In genomic region chr9:29217951-29218350, GRCm38 (mm10) we compare ENCODE assay signal across 23 mouse cellular contexts.
A peak's percentile ranks its signal among the peaks of the same experiment; 100 is the strongest.
DNase-seq lines count a peak whose midpoint lies in the region; ATAC-seq and TF ChIP-seq lines count a peak whose summit lies in the region.
"Had no signal": no experiment of that assay in that cellular context is flagged by ENCODE, and none has a peak within 500 bp of the region (broad histone marks: within the 10 kb centered on the region; RNA-seq: fewer than 3 reads in every experiment).

No protein-coding gene starts in this region.

- no peak for TF ChIP-seq CTCF in hindbrain, postnatal 0 days (IDR thresholded peaks at IDR 0.05; ENCODE audit: low read depth)

- H3K36me3 ChIP-seq in hindbrain, postnatal 0 days (ENCODE audit: insufficient read depth, low read length) = no peaks in the 10 kb centered on the region
- H3K36me3 ChIP-seq in hindbrain, embryonic 10.5 days = no peaks in the 10 kb centered on the region
- no peaks in the 10 kb centered on the region for H3K36me3 ChIP-seq in liver, embryonic 12.5 days
- H3K36me3 ChIP-seq in kidney, embryonic 16.5 days (ENCODE audit: insufficient read depth, low read length) = no peaks in the 10 kb centered on the region
- H3K36me3 ChIP-seq: embryonic facial prominence, embryonic 10.5 days; forebrain, embryonic 15.5 days; heart, embryonic 13.5 days had no signal

- DNase-seq in adrenal gland, adult 2 months = peak; percentile 63
- no peak for DNase-seq in adrenal gland, adult 18-20 months (ENCODE audit: low spot score in 2 of 2)
- peak; percentile 21 for DNase-seq in hindbrain, postnatal 0 days (ENCODE audit: low spot score)
- DNase-seq in hindbrain, embryonic 10.5 days (ENCODE audit: low spot score) = no peak
- DNase-seq in adrenal gland, postnatal 25 days = peak; percentile 10
- DNase-seq in cerebellum, postnatal 25 days = peak; percentile 64 to 69
- DNase-seq: gastrocnemius, postnatal 14 days; heart, adult 11 months; kidney, adult 8-10 months; kidney, postnatal 14 days; layer of hippocampus, postnatal 36 days; lung, embryonic 14.5 days; midbrain, embryonic 14.5 days; right cerebral cortex, postnatal 25 days; thymus, postnatal 14 days had no signal

- H3K4me2 ChIP-seq in hindbrain, postnatal 0 days (ENCODE audit: low read depth, low read length) = no peak overlapping the region
- no peak overlapping the region for H3K4me2 ChIP-seq in liver, embryonic 12.5 days
- H3K4me2 ChIP-seq in kidney, embryonic 16.5 days (replicated peaks; ENCODE audit: low read depth, low read length) = no peak overlapping the region
- H3K4me2 ChIP-seq: forebrain, embryonic 15.5 days; heart, embryonic 13.5 days; hindbrain, embryonic 14.5 days; lung, embryonic 14.5 days had no signal

- H3K27me3 ChIP-seq in hindbrain, postnatal 0 days (ENCODE audit: insufficient read depth, low read length) = no peaks in the 10 kb centered on the region
- H3K27me3 ChIP-seq in hindbrain, embryonic 10.5 days (ENCODE audit: insufficient read depth, poor library complexity, severe bottlenecking) = no peaks in the 10 kb centered on the region
- no peaks in the 10 kb centered on the region for H3K27me3 ChIP-seq in liver, embryonic 12.5 days (replicated peaks)
- no peaks in the 10 kb centered on the region for H3K27me3 ChIP-seq in kidney, embryonic 16.5 days (ENCODE audit: insufficient read depth, low read length)
- H3K27me3 ChIP-seq: forebrain, embryonic 15.5 days; heart, embryonic 13.5 days had no signal

- peaks cover 13% of the 10 kb centered on the region for H3K4me1 ChIP-seq in hindbrain, postnatal 0 days (ENCODE audit: insufficient read depth, low read length)
- H3K4me1 ChIP-seq in hindbrain, embryonic 10.5 days (replicated peaks) = peaks cover 15% of the 10 kb centered on the region
- no peaks in the 10 kb centered on the region for H3K4me1 ChIP-seq in liver, embryonic 12.5 days
- no peaks in the 10 kb centered on the region for H3K4me1 ChIP-seq in kidney, embryonic 16.5 days (ENCODE audit: insufficient read depth, low read length)

- H3K9ac ChIP-seq in hindbrain, postnatal 0 days (replicated peaks; ENCODE audit: low read length) = no peak overlapping the region
- no peak overlapping the region for H3K9ac ChIP-seq in liver, embryonic 12.5 days
- no peak overlapping the region for H3K9ac ChIP-seq in kidney, embryonic 16.5 days (replicated peaks; ENCODE audit: low read length)
- H3K9ac ChIP-seq: forebrain, embryonic 15.5 days; heart, embryonic 13.5 days; hindbrain, embryonic 14.5 days; liver, embryonic 14.5 days; lung, embryonic 14.5 days had no signal

- WGBS in hindbrain, postnatal 0 days = 69% methylated on average over 7 of the region's 7 CpGs
- WGBS in hindbrain, embryonic 10.5 days = 84% methylated on average over 7 of the region's 7 CpGs
- WGBS in liver, embryonic 12.5 days (ENCODE audit: insufficient replicate concordance) = 70% methylated on average over 7 of the region's 7 CpGs
- WGBS in kidney, embryonic 16.5 days = 92% methylated on average over 7 of the region's 7 CpGs

- no peaks in the 10 kb centered on the region for H3K9me3 ChIP-seq in hindbrain, postnatal 0 days (ENCODE audit: low read length)
- H3K9me3 ChIP-seq in hindbrain, embryonic 10.5 days = no peaks in the 10 kb centered on the region
- H3K9me3 ChIP-seq in liver, embryonic 12.5 days (replicated peaks) = no peaks in the 10 kb centered on the region
- H3K9me3 ChIP-seq in kidney, embryonic 16.5 days (ENCODE audit: low read length) = no peaks in the 10 kb centered on the region
- H3K9me3 ChIP-seq: embryonic facial prominence, embryonic 10.5 days; forebrain, embryonic 15.5 days; heart, embryonic 13.5 days had no signal

- no peak overlapping the region for H3K4me3 ChIP-seq in hindbrain, postnatal 0 days (ENCODE audit: low read length)
- H3K4me3 ChIP-seq in hindbrain, embryonic 10.5 days = no peak overlapping the region
- no peak overlapping the region for H3K4me3 ChIP-seq in liver, embryonic 12.5 days
- H3K4me3 ChIP-seq in kidney, embryonic 16.5 days (ENCODE audit: low read length) = no peak overlapping the region
- H3K4me3 ChIP-seq: embryonic facial prominence, embryonic 10.5 days; forebrain, embryonic 15.5 days; heart, embryonic 13.5 days; layer of hippocampus, adult 2 months had no signal

- H3K27ac ChIP-seq in hindbrain, postnatal 0 days = no peak overlapping the region
- no peak overlapping the region for H3K27ac ChIP-seq in hindbrain, embryonic 10.5 days
- no peak overlapping the region for H3K27ac ChIP-seq in liver, embryonic 12.5 days
- no peak overlapping the region for H3K27ac ChIP-seq in kidney, embryonic 16.5 days (ENCODE audit: low read length)
- H3K27ac ChIP-seq: embryonic facial prominence, embryonic 10.5 days; forebrain, embryonic 15.5 days; heart, embryonic 13.5 days; hindbrain, embryonic 14.5 days; layer of hippocampus, adult 2 months; liver, embryonic 14.5 days had no signal

- peak; percentile 46; the same call in 1 of the 2 replicates for ATAC-seq in hindbrain, postnatal 0 days
- ATAC-seq in liver, embryonic 12.5 days = no peak
- ATAC-seq in kidney, embryonic 16.5 days (ENCODE audit: low FRiP score, low TSS enrichment) = no peak
- ATAC-seq: forebrain, embryonic 15.5 days had no signal

Comparison
In these comparisons a context has a peak if more than half of its experiments do, and no peak if none do; other contexts are left out.
1. DNase-seq: peak in adrenal gland, adult 2 months (single experiment), hindbrain, postnatal 0 days (single experiment), adrenal gland, postnatal 25 days (single experiment) and cerebellum, postnatal 25 days (2 of 2); none in adrenal gland, adult 18-20 months (0 of 2) and hindbrain, embryonic 10.5 days (single experiment).